ENCODE assay signal across 18 mouse cellular contexts in the genomic region with DNA sequence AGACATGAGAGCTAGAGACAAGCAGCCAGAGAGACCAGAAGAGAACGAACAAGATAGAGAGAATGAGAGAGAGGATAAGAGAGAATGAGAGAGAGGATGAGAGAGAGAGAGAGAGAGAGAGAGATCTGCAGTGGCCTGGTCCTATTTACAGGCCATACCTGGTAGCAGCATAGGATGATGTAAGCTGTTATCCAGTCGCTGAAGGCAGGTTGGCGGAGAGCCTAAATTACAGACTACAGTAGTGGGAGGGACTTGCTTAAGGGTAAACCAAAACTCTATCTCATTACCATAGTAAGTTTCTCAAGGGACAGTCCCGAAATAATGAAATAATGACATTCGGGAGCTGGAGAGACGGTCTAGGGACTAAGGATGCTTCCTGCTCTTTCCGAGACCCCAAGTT. TPM values are rescaled to one million over a fixed set of nuclear protein-coding genes. Genes with fewer than 3 reads are reported as not detected.
DNase-seq lines count a peak whose midpoint lies in the region; ATAC-seq and TF ChIP-seq lines count a peak whose summit lies in the region.
"Had no signal": no experiment of that assay in that cellular context is flagged by ENCODE, and none has a peak within 500 bp of the region (broad histone marks: within the 10 kb centered on the region; RNA-seq: fewer than 3 reads in every experiment).

Gene Slc17a1, plus strand, starts transcription at position 346 of the 400 bp plus-strand sequence.

- H3K9me3 ChIP-seq in MEL (replicated peaks; ENCODE audit: insufficient read depth, low read length) = no peaks in the 10 kb centered on the region
- H3K9me3 ChIP-seq in kidney, embryonic 16.5 days (ENCODE audit: low read length) = no peaks in the 10 kb centered on the region
- no peaks in the 10 kb centered on the region for H3K9me3 ChIP-seq in liver, embryonic 16.5 days (replicated peaks; ENCODE audit: control insufficient read depth, low read length)
- H3K9me3 ChIP-seq: forebrain, embryonic 12.5 days; limb, embryonic 12.5 days; midbrain, embryonic 12.5 days; neural tube, embryonic 13.5 days had no signal

- no peaks in the 10 kb centered on the region for H3K27me3 ChIP-seq in kidney, adult 2 months (replicated peaks; ENCODE audit: control insufficient read depth, insufficient read depth, low read length)
- H3K27me3 ChIP-seq in MEL (ENCODE audit: control insufficient read depth in 1 of 2, insufficient read depth in 2 of 2, low read length in 2 of 2) = peaks cover 1 to 4% of the 10 kb centered on the region in 2 experiments; a peak in 2 of 4 replicates
- H3K27me3 ChIP-seq in kidney, embryonic 16.5 days (ENCODE audit: insufficient read depth, low read length) = no peaks in the 10 kb centered on the region
- H3K27me3 ChIP-seq in liver, embryonic 16.5 days (ENCODE audit: control insufficient read depth, insufficient read depth, low read depth, low read length) = no peaks in the 10 kb centered on the region
- H3K27me3 ChIP-seq: forebrain, embryonic 12.5 days; limb, embryonic 12.5 days; midbrain, embryonic 12.5 days; neural tube, embryonic 13.5 days had no signal

- TF ChIP-seq EP300 in MEL (IDR thresholded peaks at IDR 0.05; ENCODE audit: low read depth in 1 of 2, low read length in 2 of 2) = no peak

- H3K36me3 ChIP-seq in kidney, adult 2 months (ENCODE audit: control insufficient read depth, insufficient read depth, low read length) = peaks cover 2% of the 10 kb centered on the region
- H3K36me3 ChIP-seq in MEL (ENCODE audit: control insufficient read depth in 1 of 2, insufficient read depth in 2 of 2, low read length in 2 of 2) = peaks cover 0 to 2% of the 10 kb centered on the region in 2 experiments; a peak in 2 of 4 replicates
- H3K36me3 ChIP-seq in kidney, embryonic 16.5 days (ENCODE audit: insufficient read depth, low read length) = no peaks in the 10 kb centered on the region
- no peaks in the 10 kb centered on the region for H3K36me3 ChIP-seq in liver, embryonic 16.5 days (ENCODE audit: control insufficient read depth, insufficient read depth)
- H3K36me3 ChIP-seq: forebrain, embryonic 12.5 days; limb, embryonic 12.5 days; midbrain, embryonic 12.5 days; neural tube, embryonic 13.5 days had no signal

- H3K9ac ChIP-seq in MEL (ENCODE audit: control insufficient read depth, low read depth, low read length, poor library complexity, severe bottlenecking) = no peak within 1 kb of the TSS
- H3K9ac ChIP-seq in kidney, embryonic 16.5 days (replicated peaks; ENCODE audit: low read length) = no peak within 1 kb of the TSS
- H3K9ac ChIP-seq in liver, embryonic 16.5 days (ENCODE audit: low read depth, low read length) = peak within 1 kb of the TSS; percentile 25; the same call in 1 of the 2 replicates
- H3K9ac ChIP-seq: forebrain, embryonic 12.5 days; limb, embryonic 12.5 days; midbrain, embryonic 12.5 days; neural tube, embryonic 13.5 days had no signal

- no peaks in the 10 kb centered on the region for H3K79me2 ChIP-seq in MEL (ENCODE audit: control insufficient read depth, insufficient read depth, low read length, poor library complexity)

- peak within 1 kb of the TSS; percentile 92 for H3K27ac ChIP-seq in kidney, adult 2 months (ENCODE audit: insufficient read depth, low read depth, low read length)
- H3K27ac ChIP-seq in MEL (ENCODE audit: control insufficient read depth, low read depth, low read length) = no peak within 1 kb of the TSS
- no peak within 1 kb of the TSS for H3K27ac ChIP-seq in kidney, embryonic 16.5 days (ENCODE audit: low read length)
- peak within 1 kb of the TSS; percentile 81 for H3K27ac ChIP-seq in liver, embryonic 16.5 days (ENCODE audit: low read length)
- H3K27ac ChIP-seq: forebrain, embryonic 12.5 days; limb, embryonic 12.5 days; midbrain, embryonic 12.5 days; neural tube, embryonic 13.5 days had no signal

- no peak for TF ChIP-seq POLR2A in kidney, adult 2 months (IDR thresholded peaks at IDR 0.05; ENCODE audit: low read depth, low read length)
- no peak for TF ChIP-seq POLR2A in MEL (IDR thresholded peaks at IDR 0.05; ENCODE audit: control insufficient read depth in 1 of 2, insufficient read depth in 1 of 2, low read depth in 1 of 2, low read length in 2 of 2, poor library complexity in 1 of 2)

- no peak for TF ChIP-seq RAD21 in MEL (IDR thresholded peaks at IDR 0.05; ENCODE audit: low read depth, low read length)

- TF ChIP-seq CTCF in kidney, adult 2 months (conservative IDR thresholded peaks at IDR 0.05; ENCODE audit: insufficient read depth, insufficient read length, low read depth, low read length) = no peak
- TF ChIP-seq CTCF in MEL (IDR thresholded peaks at IDR 0.05 in 2 of 3, conservative IDR thresholded peaks at IDR 0.05 in 1 of 3; ENCODE audit: control insufficient read depth in 1 of 3, insufficient read depth in 1 of 3, low read depth in 2 of 3, low read length in 3 of 3, poor library complexity in 1 of 3, severe bottlenecking in 1 of 3) = no peak

- 68% methylated on average over 7 of the region's 7 CpGs for WGBS in kidney, adult 2 months
- 86% methylated on average over 7 of the region's 7 CpGs for WGBS in kidney, embryonic 16.5 days
- 67% methylated on average over 7 of the region's 7 CpGs for WGBS in liver, embryonic 16.5 days (ENCODE audit: insufficient replicate concordance)

- DNase-seq in kidney, adult 2 months = peak; percentile 80
- DNase-seq in kidney, postnatal 4 days = no peak
- DNase-seq in MEL (ENCODE audit: low read depth, low spot score) = peak; percentile 51
- DNase-seq in gastrocnemius, adult 18-20 months (ENCODE audit: low spot score) = no peak
- DNase-seq in ovary, postnatal 10 days (ENCODE audit: low spot score) = no peak
- DNase-seq: gastrocnemius, postnatal 36 days; lung, postnatal 36 days had no signal

- ATAC-seq in kidney, embryonic 16.5 days (ENCODE audit: low FRiP score, low TSS enrichment) = no peak
- ATAC-seq in liver, embryonic 16.5 days (ENCODE audit: low read depth) = peak; percentile 82

- H3K4me2 ChIP-seq in kidney, embryonic 16.5 days (replicated peaks; ENCODE audit: low read depth, low read length) = no peak within 1 kb of the TSS
- H3K4me2 ChIP-seq in liver, embryonic 16.5 days (ENCODE audit: low read depth, low read length) = peak within 1 kb of the TSS; percentile 24
- H3K4me2 ChIP-seq: forebrain, embryonic 12.5 days; limb, embryonic 12.5 days; midbrain, embryonic 12.5 days; neural tube, embryonic 13.5 days had no signal

- no peak within 1 kb of the TSS; the same call in 1 of the 2 replicates for H3K4me3 ChIP-seq in kidney, adult 2 months (ENCODE audit: insufficient read depth, low read depth, low read length)
- H3K4me3 ChIP-seq in MEL (ENCODE audit: control insufficient read depth in 1 of 2, insufficient read depth in 1 of 2, low read depth in 2 of 2, low read length in 2 of 2) = peak within 1 kb of the TSS in 1 of 2 experiments; percentile 60; a peak in 1 of 4 replicates
- H3K4me3 ChIP-seq in kidney, embryonic 16.5 days (ENCODE audit: low read length) = no peak within 1 kb of the TSS
- H3K4me3 ChIP-seq in liver, embryonic 16.5 days (ENCODE audit: low read depth, low read length) = peak within 1 kb of the TSS; percentile 7
- H3K4me3 ChIP-seq: forebrain, embryonic 12.5 days; limb, embryonic 12.5 days; midbrain, embryonic 12.5 days; neural tube, embryonic 13.5 days had no signal

- peaks cover 19% of the 10 kb centered on the region for H3K4me1 ChIP-seq in kidney, adult 2 months (ENCODE audit: control insufficient read depth, insufficient read depth, low read length)
- peaks cover 17 to 24% of the 10 kb centered on the region in 2 experiments; a peak in 3 of 4 replicates for H3K4me1 ChIP-seq in MEL (ENCODE audit: control insufficient read depth in 1 of 2, insufficient read depth in 2 of 2, low read length in 2 of 2)
- H3K4me1 ChIP-seq in kidney, embryonic 16.5 days (ENCODE audit: insufficient read depth, low read length) = peaks cover 6% of the 10 kb centered on the region; the same call in 1 of the 2 replicates
- no peaks in the 10 kb centered on the region; the same call in 1 of the 2 replicates for H3K4me1 ChIP-seq in liver, embryonic 16.5 days (ENCODE audit: control insufficient read depth, low read depth, low read length)
- H3K4me1 ChIP-seq: forebrain, embryonic 12.5 days; midbrain, embryonic 12.5 days; neural tube, embryonic 13.5 days had no signal

TF ChIP-seq in MEL, 35 proteins besides CTCF, POLR2A, EP300 and RAD21:
- TF ChIP-seq GABPA (IDR thresholded peaks at IDR 0.05; ENCODE audit: low read depth, low read length) (no peak), NRF1 (IDR thresholded peaks at IDR 0.05; ENCODE audit: insufficient read depth, low read depth, low read length, poor library complexity, severe bottlenecking) (no peak), GATA1 (IDR thresholded peaks at IDR 0.05; ENCODE audit: low read depth, low read length) (no peak), ZNF384 (IDR thresholded peaks at IDR 0.05; ENCODE audit: low read depth, low read length) (no peak), MAZ (IDR thresholded peaks at IDR 0.05; ENCODE audit: low read depth, low read length) (no peak), ZC3H11A (IDR thresholded peaks at IDR 0.05; ENCODE audit: low read depth, low read length) (no peak), USF1 (IDR thresholded peaks at IDR 0.05; ENCODE audit: low read depth, low read length) (no peak), USF2 (IDR thresholded peaks at IDR 0.05; ENCODE audit: borderline replicate concordance in 1 of 2, insufficient read depth in 1 of 2, low read depth in 1 of 2, low read length in 2 of 2) (no peak), MEF2A (IDR thresholded peaks at IDR 0.05; ENCODE audit: extremely low read depth, insufficient replicate concordance, low read depth, low read length, poor library complexity, severe bottlenecking) (no peak), ZMIZ1 (IDR thresholded peaks at IDR 0.05; ENCODE audit: low read depth, low read length) (no peak), E2F4 (IDR thresholded peaks at IDR 0.05; ENCODE audit: borderline replicate concordance, low read depth, low read length) (no peak)

RNA-seq across cellular contexts. Expression of gene Slc17a1, which starts in this region (rescaled TPM):
- 284 and 312 TPM in 2 replicates for polyA plus RNA-seq in kidney, adult 2 months (2012; rRNA removed)
- total RNA-seq in MEL (2012; rRNA removed) = not detected in 2 replicates
- polyA plus RNA-seq in MEL (2012; ENCODE audit: insufficient read depth in 1 of 2, insufficient read length in 2 of 2, low read depth in 1 of 2, low replicate concordance in 2 of 2, missing spikeins in 1 of 2) = not detected
- polyA plus RNA-seq in kidney, embryonic 16.5 days (2015; fragmentation: Nextera tagmentation; extraction: Ambion mirVana) = 24.2 and 29.8 TPM in 2 replicates
- 0.17 and 0.39 TPM in 2 replicates for polyA plus RNA-seq in liver, embryonic 16.5 days (2015; fragmentation: Nextera tagmentation; extraction: Ambion mirVana)
- not detected for total RNA-seq in gastrocnemius, adult 18-20 months (2021)
- total RNA-seq: gastrocnemius, postnatal 36 days; layer of hippocampus, adult 8-10 months; left cerebral cortex, adult 18-20 months had no signal
- polyA plus RNA-seq: C2C12; forebrain, embryonic 12.5 days; heart, postnatal 0 days; hindbrain, embryonic 11.5 days; limb, embryonic 12.5 days; midbrain, embryonic 12.5 days; neural tube, embryonic 13.5 days had no signal

Comparison
In these comparisons a context has a peak if more than half of its experiments do, and no peak if none do; other contexts are left out.
1. RNA of gene Slc17a1 (polyA plus RNA-seq): 284 to 312 TPM in kidney, adult 2 months and 24.2 to 29.8 TPM in kidney, embryonic 16.5 days; 0.17 to 0.39 TPM in liver, embryonic 16.5 days and not detected in MEL; every median in the first group is over 10 times any median in the second.
2. Peak in DNase-seq in MEL; RNA of the gene not detected or under 1 TPM.
3. Peak in ATAC-seq, H3K4me3 ChIP-seq, H3K27ac ChIP-seq, H3K9ac ChIP-seq and H3K4me2 ChIP-seq in liver, embryonic 16.5 days; RNA of the gene not detected or under 1 TPM.